Comparison of ENCODE assay signal across 13 mouse cellular contexts in genomic region chr5:144663981-144664380, GRCm38 (mm10).
"Had no signal": no experiment of that assay in that cellular context is flagged by ENCODE, and none has a peak within 500 bp of the region (broad histone marks: within the 10 kb centered on the region; RNA-seq: fewer than 3 reads in every experiment).

No protein-coding gene starts in this region.

- DNase-seq: liver, postnatal 0 days; lung, adult 2 months; lung, postnatal 14 days; lung, postnatal 36 days; midbrain, embryonic 14.5 days; retina, postnatal 1 day; right cerebral cortex, adult 18-20 months; right cerebral cortex, postnatal 25 days; right cerebral cortex, postnatal 4 days; spleen, adult 18-20 months; thymus, adult 18-20 months; thymus, postnatal 14 days; thymus, postnatal 36 days had no signal
